8 mouse cellular contexts compared by ENCODE assay signal in the genomic region with DNA sequence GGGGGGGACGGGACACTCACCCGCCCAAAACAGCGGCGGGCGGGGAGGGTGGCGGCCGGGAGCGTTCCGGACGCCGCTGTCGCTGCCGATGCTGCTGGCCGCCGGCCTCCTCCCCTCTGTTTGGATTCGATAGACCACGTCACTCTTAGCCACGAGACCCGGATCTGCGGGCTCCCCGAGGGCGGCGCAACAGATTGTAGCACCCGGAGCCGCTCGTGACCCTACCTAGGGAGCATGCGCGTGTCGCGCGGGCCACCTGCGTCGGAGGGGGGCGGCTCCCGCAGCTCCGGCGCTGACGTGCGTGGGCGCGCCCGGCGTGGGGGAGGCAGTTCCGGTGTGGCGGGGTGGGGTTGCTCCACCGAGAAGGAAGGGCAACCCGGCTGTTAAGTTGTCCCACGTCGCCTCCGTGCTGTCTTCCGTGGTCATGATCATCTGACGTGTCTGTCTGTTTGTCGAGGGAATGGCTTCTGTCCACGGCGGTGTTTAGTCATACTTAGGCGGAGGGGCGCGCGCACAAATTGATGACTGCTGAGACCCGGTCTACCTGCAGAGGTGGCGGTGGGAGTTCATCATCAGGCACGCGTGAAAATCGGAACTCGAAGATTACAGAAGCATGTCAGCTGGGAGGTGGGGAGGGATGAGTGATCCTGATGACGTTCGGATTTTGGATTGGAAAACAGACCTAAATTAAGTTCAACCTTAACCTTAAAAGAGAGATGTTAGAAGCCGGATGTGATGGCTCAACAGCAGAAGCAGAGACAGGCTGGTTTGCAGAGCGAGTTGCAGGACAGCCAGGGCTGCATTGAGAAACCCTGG. TPM values are rescaled to one million over a fixed set of nuclear protein-coding genes. Genes with fewer than 3 reads are reported as not detected.
DNase-seq lines count a peak whose midpoint lies in the region; ATAC-seq and TF ChIP-seq lines count a peak whose summit lies in the region.

A gene (minus strand): TSS at position 118 of the 816 bp plus-strand sequence.

- peak within 1 kb of the TSS; percentile 93 for H3K4me3 ChIP-seq in hindbrain, embryonic 11.5 days (ENCODE audit: low read depth, low read length)
- peak within 1 kb of the TSS; percentile 86 for H3K4me3 ChIP-seq in lung, postnatal 0 days (ENCODE audit: low read depth, low read length)

- H3K27ac ChIP-seq in hindbrain, embryonic 11.5 days (ENCODE audit: low read depth, low read length) = peak within 1 kb of the TSS; percentile 92
- H3K27ac ChIP-seq in lung, postnatal 0 days (ENCODE audit: low read length) = peak within 1 kb of the TSS; percentile 99

- no peaks in the 10 kb centered on the region for H3K36me3 ChIP-seq in hindbrain, embryonic 11.5 days (ENCODE audit: control insufficient read depth, insufficient read depth, low read length)
- peaks cover 9% of the 10 kb centered on the region; the same call in 1 of the 2 replicates for H3K36me3 ChIP-seq in lung, postnatal 0 days (ENCODE audit: insufficient read depth, low read length)

- no peaks in the 10 kb centered on the region for H3K27me3 ChIP-seq in hindbrain, embryonic 11.5 days (ENCODE audit: control insufficient read depth, insufficient read depth, low read length)
- H3K27me3 ChIP-seq in lung, postnatal 0 days (replicated peaks; ENCODE audit: insufficient read depth, low read length) = no peaks in the 10 kb centered on the region

- peak within 1 kb of the TSS; percentile 93 for H3K9ac ChIP-seq in hindbrain, embryonic 11.5 days (ENCODE audit: low read depth, low read length)
- H3K9ac ChIP-seq in lung, postnatal 0 days (replicated peaks; ENCODE audit: low read depth) = peak within 1 kb of the TSS; percentile 94

- peak; percentile 96 for ATAC-seq in hindbrain, embryonic 11.5 days (ENCODE audit: low FRiP score)
- ATAC-seq in lung, postnatal 0 days = peak; percentile 98

- WGBS in hindbrain, embryonic 11.5 days = under 1% methylated on average over 63 of the region's 69 CpGs
- WGBS in lung, postnatal 0 days = under 1% methylated on average over 61 of the region's 69 CpGs

- TF ChIP-seq EP300 in lung, postnatal 0 days (IDR thresholded peaks at IDR 0.05) = no peak; the same call in 1 of the 2 replicates

- peak; percentile 96 for DNase-seq in NIH3T3 (ENCODE audit: low read depth)
- DNase-seq in cerebellum, adult 9-11 months = peak; percentile 98
- DNase-seq in frontal cortex, adult 2 months (ENCODE audit: extremely low spot score in 1 of 2, low spot score in 1 of 2) = peak; percentile 93 to 97
- peak; percentile 88 for DNase-seq in hindbrain, embryonic 11.5 days (ENCODE audit: low spot score)
- DNase-seq in layer of hippocampus, postnatal 10 days (ENCODE audit: low spot score in 2 of 2) = peak; percentile 90 to 93
- peak; percentile 99 for DNase-seq in lung, postnatal 0 days (ENCODE audit: low spot score)
- DNase-seq in ovary, postnatal 10 days (ENCODE audit: low spot score) = peak; percentile 81
- DNase-seq in thymus, postnatal 0 days (ENCODE audit: low spot score) = peak; percentile 97

- no peaks in the 10 kb centered on the region for H3K9me3 ChIP-seq in hindbrain, embryonic 11.5 days (ENCODE audit: control insufficient read depth, low read length)
- no peaks in the 10 kb centered on the region for H3K9me3 ChIP-seq in lung, postnatal 0 days (ENCODE audit: low read length)

- no peaks in the 10 kb centered on the region for H3K4me1 ChIP-seq in hindbrain, embryonic 11.5 days (replicated peaks; ENCODE audit: control insufficient read depth, insufficient read depth, low read length)
- H3K4me1 ChIP-seq in lung, postnatal 0 days (ENCODE audit: insufficient read depth, low read depth, low read length) = peaks cover 21% of the 10 kb centered on the region; the same call in 1 of the 2 replicates

- H3K4me2 ChIP-seq in hindbrain, embryonic 11.5 days (replicated peaks; ENCODE audit: low read depth, low read length) = peak within 1 kb of the TSS; percentile 72
- H3K4me2 ChIP-seq in lung, postnatal 0 days (replicated peaks; ENCODE audit: low read depth, low read length) = peak within 1 kb of the TSS; percentile 81

- TF ChIP-seq CTCF in lung, postnatal 0 days (IDR thresholded peaks at IDR 0.05) = peak; percentile 9; the same call in 1 of the 2 replicates

RNA-seq across cellular contexts. Expression of the gene that starts here (rescaled TPM):
- not detected in 2 replicates for polyA plus RNA-seq in frontal cortex, adult 2 months (2012; rRNA removed)
- polyA plus RNA-seq in hindbrain, embryonic 11.5 days (2014; fragmentation: Nextera tagmentation; extraction: Ambion mirVana) = 1.3 TPM in 1 of 2 replicates, not detected in the other
- not detected for total RNA-seq in layer of hippocampus, postnatal 10 days (2021)
- polyA plus RNA-seq in lung, postnatal 0 days (2015; fragmentation: Nextera tagmentation; extraction: Ambion mirVana) = not detected in 2 replicates
- polyA plus RNA-seq in thymus, postnatal 0 days (2015; fragmentation: Nextera tagmentation; extraction: Ambion mirVana) = 0.72 and 1.3 TPM in 2 replicates

Comparison
In these comparisons a context has a peak if more than half of its experiments do, and no peak if none do; other contexts are left out.
1. Peak in every context shown above with its lines: DNase-seq, ATAC-seq, H3K4me3 ChIP-seq and H3K27ac ChIP-seq.
2. Peak in DNase-seq in frontal cortex, adult 2 months; RNA of the gene not detected or under 1 TPM.
3. Peak in DNase-seq in layer of hippocampus, postnatal 10 days; RNA of the gene not detected or under 1 TPM.
4. Peak in DNase-seq, ATAC-seq, H3K4me3 ChIP-seq, H3K27ac ChIP-seq, H3K9ac ChIP-seq and H3K4me2 ChIP-seq in lung, postnatal 0 days; RNA of the gene not detected or under 1 TPM.